Mouse (Mus musculus) kidney, adult 2 months (tissue): ENCODE measurements at regions not wholly inside any gene's neighbourhood (a gene's known extent, or its start where the extent isn't known, plus 50 kb on each side); places are given as distances from the start of the nearest gene placed in this dataset.

Experiments
- CTCF ChIP-seq: fragments of 200-500 bp; conservative IDR thresholded peaks from 2 replicates; pipeline ENCODE4 v1.5.1; 2011; ENCODE audit warnings: low read depth, mild to moderate bottlenecking, control low read depth, low read length, moderate library complexity, mixed read lengths; ENCODE audit not compliant: insufficient read depth, insufficient read length
- POLR2A ChIP-seq: fragments of 200-500 bp; IDR thresholded peaks from one replicate; pipeline ENCODE4 v1.6.1; 2011; ENCODE audit warnings: low read depth, low read length, control low read depth

GRCm38 (mm10) chr11:63234481-63234880, 105.7 kb downstream of the Pmp22 start:
- TF ChIP-seq CTCF (no peak), POLR2A (no peak)
